Mouse (Mus musculus) midbrain, embryonic 15.5 days (tissue): Measurements from ENCODE around the gene Kmt2e. TPM values are rescaled to one million over a fixed set of nuclear protein-coding genes. Genes with fewer than 3 reads are reported as not detected.
"Not testable (repeated sequence)": the region's sequence is repeated elsewhere in the genome, so short reads cannot be mapped to it uniquely, and the experiment has no call there.

Experiments used
- ATAC-seq: fragments of 200-750 bp; cut with Nextera tagmentation; replicated peaks from 2 replicates; pipeline ENCODE4 v1.8.0; 2017; ENCODE audit warnings: moderate TSS enrichment
- H3K27ac ChIP-seq: fragments of 300-500 bp; sonication (generic); 2 replicates; pipeline ENCODE4 v1.5.1; 2015; ENCODE audit warnings: mild to moderate bottlenecking, inconsistent platforms
- H3K27me3 ChIP-seq: fragments of 300-500 bp; sonication (generic); replicated peaks from 2 replicates; pipeline ENCODE4 v1.6.1; 2015; ENCODE audit warnings: inconsistent platforms
- H3K36me3 ChIP-seq: fragments of 300-500 bp; sonication (generic); replicated peaks from 2 replicates; pipeline ENCODE4 v1.6.1; 2015; ENCODE audit warnings: inconsistent platforms
- H3K4me1 ChIP-seq: fragments of 300-500 bp; sonication (generic); 2 replicates; pipeline ENCODE4 v1.6.1; 2015; ENCODE audit warnings: inconsistent platforms
- H3K4me2 ChIP-seq: fragments of 300-500 bp; sonication (generic); 2 replicates; pipeline ENCODE4 v1.6.1; 2015; ENCODE audit warnings: inconsistent platforms, mild to moderate bottlenecking, moderate library complexity
- H3K4me3 ChIP-seq: fragments of 300-500 bp; sonication (generic); 2 replicates; pipeline ENCODE4 v1.5.1; 2015; ENCODE audit warnings: mild to moderate bottlenecking, inconsistent platforms
- H3K9ac ChIP-seq: fragments of 300-500 bp; sonication (generic); 2 replicates; pipeline ENCODE4 v1.6.1; 2015; ENCODE audit warnings: mild to moderate bottlenecking, inconsistent platforms
- H3K9me3 ChIP-seq: fragments of 300-500 bp; sonication (generic); 2 replicates; pipeline ENCODE4 v1.6.1; 2016; ENCODE audit warnings: inconsistent platforms
- WGBS: fragments of 180-500 bp; shearing (Covaris S2); methylation state at CpG from one replicate; pipeline ENCODE4 v1.1.7; 2015; ENCODE audit warnings: mixed read lengths; 5-methylcytosine and 5-hydroxymethylcytosine counted together
- polyA plus RNA-seq: library from polyadenylated mRNA; unstranded; fragments of >200 nt; fragmentation: Nextera tagmentation; extraction: Ambion mirVana; gene quantifications from 2 replicates; pipeline ENCODE4 v1.2.1, GENCODE M21; 2015

The Kmt2e gene
- polyA plus RNA-seq, 1 experiment from 2014 or later: 181 TPM

DNA sequence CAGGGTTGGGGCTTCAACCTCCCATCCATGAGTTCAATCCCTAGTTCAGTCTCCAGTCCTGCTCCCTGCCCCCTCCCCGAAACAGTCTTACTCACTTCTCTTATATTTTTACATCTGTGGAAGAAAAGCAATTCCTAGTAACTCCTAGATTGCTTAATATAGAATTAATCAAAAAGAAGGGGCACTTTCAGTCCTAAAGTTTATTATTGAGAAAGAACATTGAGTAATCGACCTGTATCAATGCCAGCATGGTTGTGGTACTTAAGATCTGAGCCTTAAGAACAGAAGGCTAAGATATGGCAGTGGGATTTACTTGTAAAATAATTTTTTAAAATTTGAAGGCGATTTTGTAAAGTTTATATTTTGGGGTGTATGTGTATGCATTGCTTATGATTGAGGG is 5.6 kb downstream of the Kmt2e start:
- Histone ChIP-seq H3K4me1 (peaks cover 39% of the 10 kb centered on the region), H3K27ac (no peak overlapping the region), H3K36me3 (no peaks in the 10 kb centered on the region), H3K9me3 (no peaks in the 10 kb centered on the region), H3K9ac (no peak overlapping the region), H3K4me2 (peak overlapping the region; percentile 37; the same call in 1 of the 2 replicates), H3K4me3 (no peak overlapping the region), H3K27me3 (no peaks in the 10 kb centered on the region)
- no peak for ATAC-seq
- 90% methylated on average over 3 of the region's 3 CpGs for WGBS

DNA sequence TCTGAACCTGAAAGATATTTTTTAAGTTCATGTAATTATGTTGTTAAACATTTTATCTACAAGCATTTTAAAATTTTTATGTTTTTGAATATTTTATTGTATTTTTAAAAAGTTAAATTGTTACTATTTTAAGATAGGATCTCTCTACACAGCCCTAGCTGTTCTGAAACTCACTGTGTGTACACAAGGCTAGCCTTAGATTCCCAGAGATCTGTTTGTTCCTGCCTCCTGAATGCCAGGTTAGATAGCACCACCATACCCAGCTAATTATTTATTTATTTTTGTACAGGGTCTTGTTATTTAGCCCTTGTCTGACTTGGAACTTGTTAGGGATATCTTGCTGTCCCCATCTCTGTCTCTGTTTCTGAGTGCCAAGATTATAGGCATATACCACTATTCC is 6.3 kb downstream of the Kmt2e start:
- Histone ChIP-seq H3K4me2 (no peak overlapping the region), H3K36me3 (no peaks in the 10 kb centered on the region), H3K27ac (no peak overlapping the region), H3K9me3 (no peaks in the 10 kb centered on the region), H3K4me1 (peaks cover 42% of the 10 kb centered on the region), H3K27me3 (no peaks in the 10 kb centered on the region), H3K4me3 (no peak overlapping the region), H3K9ac (no peak overlapping the region)
- no peak for ATAC-seq

GRCm38 (mm10) chr5:23441916-23442315 is 7.7 kb downstream of the Kmt2e start:
- Histone ChIP-seq H3K4me3 (no peak overlapping the region), H3K4me1 (peaks cover 42% of the 10 kb centered on the region), H3K27me3 (no peaks in the 10 kb centered on the region), H3K9me3 (no peaks in the 10 kb centered on the region), H3K9ac (no peak overlapping the region), H3K4me2 (no peak overlapping the region), H3K36me3 (no peaks in the 10 kb centered on the region), H3K27ac (no peak overlapping the region)
- ATAC-seq: no peak
- WGBS: 91% methylated on average over 1 of the region's 1 CpGs

- Histone ChIP-seq H3K4me3 (no peak overlapping the region), H3K4me2 (no peak overlapping the region), H3K27ac (no peak overlapping the region), H3K36me3 (no peaks in the 10 kb centered on the region), H3K27me3 (no peaks in the 10 kb centered on the region), H3K9me3 (no peaks in the 10 kb centered on the region), H3K4me1 (peaks cover 34% of the 10 kb centered on the region), H3K9ac (no peak overlapping the region)
- 85% methylated on average over 4 of the region's 4 CpGs for WGBS
- ATAC-seq: no peak
These were observed 10.2 kb downstream of the Kmt2e start for GRCm38 (mm10) chr5:23444411-23444810.

GRCm38 (mm10) chr5:23453561-23453960 is 19.3 kb downstream of the Kmt2e start:
- H3K27me3 ChIP-seq, H3K4me3 ChIP-seq, ATAC-seq, H3K4me2 ChIP-seq, H3K4me1 ChIP-seq, H3K9ac ChIP-seq, H3K9me3 ChIP-seq, H3K36me3 ChIP-seq, H3K27ac ChIP-seq: not testable (repeated sequence)
- 84% methylated on average over 2 of the region's 2 CpGs for WGBS

DNA sequence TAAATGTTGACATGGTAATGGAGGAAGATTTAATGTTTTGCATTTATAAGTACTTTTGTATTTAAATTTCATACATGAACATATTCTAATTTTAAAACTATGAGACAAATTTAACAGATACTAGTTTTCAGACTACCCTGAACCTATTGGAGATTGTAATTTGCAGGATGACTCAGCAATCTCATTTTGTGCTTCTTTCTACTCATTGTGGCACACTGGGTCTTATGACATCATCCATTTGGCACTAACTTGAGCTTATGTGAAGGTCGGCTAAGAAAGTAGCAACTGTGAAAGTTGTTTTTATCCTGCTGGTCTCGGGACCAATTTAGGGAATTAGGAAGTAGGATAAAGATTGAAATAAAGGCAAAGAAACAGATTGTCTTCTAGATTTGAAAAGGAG is 27.4 kb downstream of the Kmt2e start:
- Histone ChIP-seq H3K9ac (no peak overlapping the region), H3K27me3 (no peaks in the 10 kb centered on the region), H3K36me3 (0 out of 2 replicates have a peak, but pooled peaks cover 4% of the 10 kb centered on the region), H3K9me3 (no peaks in the 10 kb centered on the region), H3K4me3 (no peak overlapping the region), H3K4me1 (peaks cover 5% of the 10 kb centered on the region), H3K27ac (no peak overlapping the region), H3K4me2 (no peak overlapping the region)
- WGBS: 53% methylated on average over 2 of the region's 2 CpGs
- no peak for ATAC-seq

- Histone ChIP-seq H3K4me3 (no peak overlapping the region), H3K9me3 (no peaks in the 10 kb centered on the region), H3K27ac (no peak overlapping the region), H3K27me3 (no peaks in the 10 kb centered on the region), H3K36me3 (peaks cover 13% of the 10 kb centered on the region), H3K4me1 (no peaks in the 10 kb centered on the region), H3K9ac (no peak overlapping the region), H3K4me2 (no peak overlapping the region)
- ATAC-seq: no peak
- 96% methylated on average over 3 of the region's 3 CpGs for WGBS
These were observed 30.0 kb downstream of the Kmt2e start for GRCm38 (mm10) chr5:23464247-23464646.

DNA sequence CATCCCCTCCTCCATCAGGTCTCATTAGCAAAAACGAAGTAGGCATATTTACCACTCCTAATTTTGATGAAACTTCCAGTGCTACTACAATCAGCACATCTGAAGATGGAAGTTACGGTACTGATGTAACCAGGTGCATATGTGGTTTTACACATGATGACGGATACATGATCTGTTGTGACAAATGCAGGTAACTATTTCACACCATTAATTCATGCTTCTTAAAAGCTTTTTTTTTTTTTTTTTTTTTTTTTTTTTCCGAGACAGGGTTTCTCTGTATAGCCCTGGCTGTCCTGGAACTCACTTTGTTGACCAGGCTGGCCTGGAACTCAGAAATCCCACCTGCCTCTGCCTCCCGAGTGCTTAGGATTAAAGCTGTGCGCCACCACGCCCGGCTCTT is 30.5 kb downstream of the Kmt2e start:
- ATAC-seq: no peak
- Histone ChIP-seq H3K4me2 (no peak overlapping the region), H3K27me3 (no peaks in the 10 kb centered on the region), H3K36me3 (peaks cover 13% of the 10 kb centered on the region), H3K4me3 (no peak overlapping the region), H3K27ac (no peak overlapping the region), H3K4me1 (no peaks in the 10 kb centered on the region), H3K9ac (no peak overlapping the region), H3K9me3 (no peaks in the 10 kb centered on the region)
- 97% methylated on average over 8 of the region's 8 CpGs for WGBS

DNA sequence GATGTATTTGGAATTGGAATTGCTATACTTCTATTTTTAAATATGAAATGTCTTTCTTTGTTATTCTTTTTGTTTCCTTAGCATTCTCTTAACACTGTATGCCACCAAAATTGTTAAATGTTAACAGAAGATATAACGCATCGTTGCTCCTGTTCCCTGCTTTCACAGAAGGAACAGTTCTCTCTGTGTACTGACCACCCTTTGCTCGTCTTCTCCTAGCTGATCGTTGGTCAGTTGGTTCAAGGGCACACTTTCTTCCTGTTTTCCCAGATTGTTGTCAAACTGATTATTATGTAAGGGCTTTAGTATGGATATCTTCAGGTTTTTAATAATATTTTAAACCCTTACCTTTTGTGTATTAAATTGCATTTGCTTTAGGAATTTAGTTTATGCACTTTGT is 32.3 kb downstream of the Kmt2e start:
- 96% methylated on average over 4 of the region's 4 CpGs for WGBS
- no peaks in the 10 kb centered on the region for H3K27me3 ChIP-seq
- H3K4me1 ChIP-seq: no peaks in the 10 kb centered on the region
- no peaks in the 10 kb centered on the region for H3K9me3 ChIP-seq
- no peak overlapping the region for H3K9ac ChIP-seq
- ATAC-seq: no peak
- H3K27ac ChIP-seq: no peak overlapping the region
- peaks cover 21% of the 10 kb centered on the region for H3K36me3 ChIP-seq
- H3K4me3 ChIP-seq: no peak overlapping the region
- H3K4me2 ChIP-seq: no peak overlapping the region

DNA sequence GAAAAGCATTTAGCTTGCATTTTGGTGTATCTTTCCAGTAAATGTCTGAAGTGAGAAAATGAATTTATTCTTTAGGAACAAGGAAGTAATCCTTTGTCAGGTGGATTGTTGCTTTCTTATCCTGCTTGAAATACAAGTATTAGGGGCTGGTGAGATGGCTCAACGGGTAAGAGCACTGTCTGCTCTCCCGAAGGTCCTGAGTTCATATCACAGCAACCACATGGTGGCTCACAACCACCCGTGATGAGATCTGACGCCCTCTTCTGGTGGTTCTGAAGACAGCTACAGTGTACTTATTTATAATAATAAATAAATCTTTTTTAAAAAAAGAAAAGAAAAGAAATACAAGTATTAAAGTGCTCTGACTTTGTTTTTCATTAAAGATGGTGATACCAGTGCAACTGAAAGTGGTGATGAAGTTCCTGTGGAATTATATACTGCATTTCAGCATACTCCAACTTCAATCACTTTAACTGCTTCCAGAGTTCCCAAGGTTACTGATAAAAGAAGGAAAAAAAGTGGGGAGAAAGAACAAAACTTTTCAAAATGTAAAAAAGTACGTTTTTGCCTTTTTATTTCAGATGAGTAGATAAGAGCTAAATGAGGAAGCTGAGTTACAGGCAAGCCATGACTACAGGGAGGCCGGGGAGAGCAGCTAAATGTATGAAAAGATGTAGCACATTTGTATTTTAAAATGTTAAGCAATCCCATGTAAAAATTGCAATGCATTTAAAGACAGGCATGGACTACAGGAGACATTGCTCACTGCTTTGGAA is 39.0 kb downstream of the Kmt2e start:
- Histone ChIP-seq H3K4me2 (no peak overlapping the region), H3K36me3 (peaks cover 35% of the 10 kb centered on the region), H3K4me1 (no peaks in the 10 kb centered on the region), H3K9me3 (no peaks in the 10 kb centered on the region), H3K27ac (no peak overlapping the region), H3K9ac (no peak overlapping the region), H3K4me3 (no peak overlapping the region), H3K27me3 (no peaks in the 10 kb centered on the region)
- ATAC-seq: no peak
- WGBS: 78% methylated on average over 6 of the region's 6 CpGs

GRCm38 (mm10) chr5:23483811-23484210 is 49.6 kb downstream of the Kmt2e start:
- Histone ChIP-seq H3K27me3 (no peaks in the 10 kb centered on the region), H3K36me3 (peaks cover 60% of the 10 kb centered on the region), H3K4me2 (no peak overlapping the region), H3K9me3 (no peaks in the 10 kb centered on the region), H3K4me1 (no peaks in the 10 kb centered on the region), H3K9ac (no peak overlapping the region), H3K27ac (no peak overlapping the region), H3K4me3 (no peak overlapping the region)
- no peak for ATAC-seq
- 88% methylated on average over 7 of the region's 7 CpGs for WGBS

DNA sequence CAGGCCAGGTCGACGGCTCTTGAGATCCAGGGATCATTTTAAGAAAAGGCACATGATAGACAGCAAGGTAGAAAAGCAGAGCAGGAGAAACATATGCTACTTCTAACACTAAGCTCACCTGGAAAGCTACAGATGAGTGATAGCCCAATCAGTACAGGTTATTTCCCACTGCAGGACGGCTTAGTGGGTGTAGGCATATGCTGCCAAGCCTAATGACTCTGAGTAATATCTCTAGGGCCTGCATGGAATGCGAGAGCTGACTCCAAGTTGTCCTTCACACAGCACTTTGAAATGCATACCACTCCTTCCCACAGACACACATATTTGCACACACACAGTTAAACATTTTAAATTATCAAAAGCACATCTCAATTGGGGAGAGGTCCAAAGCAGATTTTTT is 55.0 kb downstream of the Kmt2e start:
- Histone ChIP-seq H3K4me2 (no peak overlapping the region), H3K27ac (no peak overlapping the region), H3K27me3 (no peaks in the 10 kb centered on the region), H3K9ac (no peak overlapping the region), H3K9me3 (no peaks in the 10 kb centered on the region), H3K36me3 (peaks cover 46% of the 10 kb centered on the region), H3K4me3 (no peak overlapping the region), H3K4me1 (no peaks in the 10 kb centered on the region)
- WGBS: 88% methylated on average over 4 of the region's 4 CpGs
- no peak for ATAC-seq

GRCm38 (mm10) chr5:23490797-23491196 is 56.6 kb downstream of the Kmt2e start:
- WGBS: 43% methylated on average over 2 of the region's 2 CpGs
- Histone ChIP-seq H3K4me3 (no peak overlapping the region), H3K9ac (no peak overlapping the region), H3K36me3 (peaks cover 47% of the 10 kb centered on the region), H3K27me3 (no peaks in the 10 kb centered on the region), H3K27ac (no peak overlapping the region), H3K4me1 (no peaks in the 10 kb centered on the region), H3K9me3 (no peaks in the 10 kb centered on the region), H3K4me2 (no peak overlapping the region)
- ATAC-seq: peak; percentile 72
